Mouse (Mus musculus): Measurements from ENCODE around the gene BC004004.
"Not testable (repeated sequence)": the region's sequence is repeated elsewhere in the genome, so short reads cannot be mapped to it uniquely, and the experiment has no call there.

Gene BC004004

DNA sequence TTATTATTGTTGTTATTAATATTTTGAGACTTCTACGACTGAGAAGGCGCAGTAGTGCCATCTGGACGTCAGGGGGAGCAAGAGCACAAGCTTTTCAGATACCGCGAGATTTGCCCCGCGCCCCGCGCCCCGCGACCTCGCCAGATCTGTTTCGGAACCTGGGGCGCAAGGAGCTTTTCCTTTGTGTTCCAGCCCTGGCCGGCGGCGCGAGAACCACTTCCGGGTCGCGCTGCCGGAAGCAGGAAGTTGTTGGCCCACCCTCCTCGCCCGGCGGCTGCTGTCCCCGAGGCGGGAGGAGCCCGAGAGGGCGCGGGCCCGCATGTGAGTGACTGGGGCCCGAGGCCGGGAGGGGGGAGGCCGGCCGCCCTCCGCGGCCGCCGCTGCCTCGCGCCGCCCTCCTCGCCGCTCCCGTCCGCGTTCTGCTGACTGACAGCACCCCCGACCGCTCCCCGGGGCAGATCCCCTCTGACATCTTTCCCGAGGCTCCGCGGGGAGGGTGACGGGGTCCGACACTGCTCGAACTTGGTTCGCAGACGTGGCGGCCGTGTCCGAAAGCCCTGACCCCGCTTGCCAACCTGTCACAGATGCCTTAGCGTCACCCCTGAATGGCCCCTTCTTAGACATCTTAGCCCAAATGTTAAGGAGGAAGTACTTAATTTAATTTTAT is at the start of gene BC004004:
BC004004 (plus strand) TSS at position 107 of the 667 bp plus-strand sequence.
- DNase-seq (ENCODE audit: low spot score), result peak; percentile 98

DNA sequence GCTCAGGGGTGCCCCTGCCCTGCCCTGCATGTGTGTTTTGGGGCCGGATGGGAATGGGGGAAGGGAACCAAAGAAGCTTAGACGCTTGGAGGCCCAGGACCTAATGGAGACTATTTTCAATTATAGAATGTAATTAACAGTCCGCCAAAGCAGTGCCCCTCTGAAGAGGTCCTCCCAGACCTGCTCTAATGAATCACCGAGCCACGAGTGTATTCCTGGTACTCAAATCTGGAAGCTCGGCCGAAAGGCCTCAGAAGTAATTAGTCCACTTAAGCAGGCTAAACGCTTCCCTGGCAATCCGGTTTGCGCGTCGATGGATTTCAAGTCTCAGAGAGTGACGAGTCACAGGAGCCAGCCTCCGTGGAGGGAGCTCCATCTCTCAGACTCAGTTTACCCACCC is 48.0 kb upstream of the BC004004 start:
- DNase-seq (ENCODE audit: low spot score), result peak; percentile 56

DNA sequence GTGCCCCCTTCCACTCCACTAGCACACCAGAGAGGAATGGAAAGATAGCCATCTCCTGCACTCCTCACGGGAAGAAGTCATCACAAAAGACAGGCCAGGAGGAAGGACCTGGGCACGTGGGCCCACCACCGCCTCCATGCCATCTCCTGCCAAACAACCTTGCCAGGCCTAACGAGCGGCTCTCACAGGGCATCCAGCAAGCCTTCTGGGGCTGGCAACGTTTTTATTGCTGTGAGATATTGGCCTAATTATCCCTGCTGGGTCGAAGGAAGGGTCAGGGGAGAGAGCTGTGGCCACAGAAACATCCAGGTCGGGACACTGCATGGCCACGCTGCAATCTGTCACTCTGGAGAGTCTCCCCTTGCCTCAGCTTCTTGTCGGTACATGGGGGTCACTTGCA is 37.5 kb upstream of the BC004004 start:
- no peak for DNase-seq (ENCODE audit: low spot score)

DNA sequence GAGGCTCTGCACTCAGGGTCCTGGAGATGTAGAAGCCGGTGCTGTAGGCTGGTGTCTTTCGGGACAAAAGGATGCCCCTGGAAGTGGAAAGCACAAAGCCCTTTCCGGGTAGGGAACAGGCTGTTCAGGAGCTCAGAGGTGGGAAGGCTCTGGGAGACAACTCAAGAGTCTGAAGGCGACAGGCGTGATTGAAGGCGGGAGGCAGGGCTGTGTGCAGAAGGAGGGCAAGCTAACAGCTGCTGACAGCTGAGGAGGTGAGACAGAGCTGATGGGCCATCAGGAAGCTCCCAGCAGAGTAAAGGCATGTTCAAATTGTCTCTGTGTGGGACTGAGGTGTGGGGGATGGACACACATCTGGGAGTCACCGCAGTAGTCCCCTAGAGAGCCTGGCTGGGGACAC is 32.5 kb upstream of the BC004004 start:
- no peak for DNase-seq (ENCODE audit: low spot score)

DNA sequence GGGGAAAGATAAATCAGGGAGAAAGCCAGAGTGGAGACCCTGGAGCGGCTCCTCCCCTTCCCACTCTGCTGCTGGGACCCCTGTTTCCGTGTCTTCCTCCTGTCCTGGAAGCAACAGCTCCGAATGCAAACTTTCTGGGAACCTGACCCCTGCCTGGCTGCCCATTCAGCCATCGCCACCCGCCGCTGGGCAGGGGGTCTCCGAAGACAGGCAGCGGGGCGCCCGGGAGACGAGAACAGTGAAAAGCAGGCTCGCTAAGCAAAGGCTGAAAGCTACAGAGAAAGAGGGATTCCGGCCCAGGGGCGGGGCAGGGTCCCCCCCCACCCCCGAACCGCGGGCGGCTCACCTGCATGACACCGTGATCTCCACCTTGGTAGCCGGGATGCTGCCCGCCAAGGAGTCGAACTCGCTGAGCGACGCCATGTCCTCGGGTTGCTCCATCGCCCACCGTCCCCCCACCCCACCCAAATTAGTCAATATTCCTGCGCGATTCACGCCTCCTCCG is 31.3 kb upstream of the BC004004 start:
- no peak for DNase-seq (ENCODE audit: low spot score)

DNA sequence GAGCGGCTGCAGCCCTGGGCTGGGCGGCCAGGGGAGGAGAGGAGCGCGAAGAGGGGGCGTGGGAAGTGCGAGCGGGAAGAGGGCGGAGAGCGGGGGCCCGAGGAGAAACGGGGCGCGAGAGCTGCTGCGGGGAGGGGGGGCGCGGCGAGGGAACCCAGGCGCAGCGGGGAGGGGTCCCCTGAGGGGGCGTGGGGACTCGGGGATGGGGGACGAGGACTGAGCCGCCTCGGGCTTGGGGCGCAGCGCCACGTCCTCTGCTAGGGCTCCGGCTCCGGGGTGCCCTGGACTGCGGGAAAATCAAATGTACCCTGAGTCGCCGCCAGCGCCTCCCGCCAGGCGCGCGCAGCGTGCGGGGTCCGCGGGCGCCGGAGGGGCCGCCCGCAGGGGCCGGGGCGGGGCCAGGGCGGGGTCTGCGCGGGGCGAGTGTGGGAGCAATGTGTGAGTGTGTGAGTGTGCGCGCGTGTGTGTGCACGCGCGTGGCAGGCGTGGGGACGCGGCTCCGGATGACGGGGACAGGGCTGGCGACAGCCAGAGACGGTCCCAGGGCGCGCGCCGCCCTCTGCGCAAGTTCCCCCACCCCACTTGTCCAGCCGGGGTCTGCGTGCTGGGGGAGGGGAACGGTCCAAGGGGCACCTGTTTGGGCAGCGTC is 30.7 kb upstream of the BC004004 start, which contains the start of gene Cpne5:
Cpne5 (minus strand) TSS at position 396 of the 649 bp plus-strand sequence.
- peak; percentile 57 for DNase-seq (ENCODE audit: low spot score)

DNA sequence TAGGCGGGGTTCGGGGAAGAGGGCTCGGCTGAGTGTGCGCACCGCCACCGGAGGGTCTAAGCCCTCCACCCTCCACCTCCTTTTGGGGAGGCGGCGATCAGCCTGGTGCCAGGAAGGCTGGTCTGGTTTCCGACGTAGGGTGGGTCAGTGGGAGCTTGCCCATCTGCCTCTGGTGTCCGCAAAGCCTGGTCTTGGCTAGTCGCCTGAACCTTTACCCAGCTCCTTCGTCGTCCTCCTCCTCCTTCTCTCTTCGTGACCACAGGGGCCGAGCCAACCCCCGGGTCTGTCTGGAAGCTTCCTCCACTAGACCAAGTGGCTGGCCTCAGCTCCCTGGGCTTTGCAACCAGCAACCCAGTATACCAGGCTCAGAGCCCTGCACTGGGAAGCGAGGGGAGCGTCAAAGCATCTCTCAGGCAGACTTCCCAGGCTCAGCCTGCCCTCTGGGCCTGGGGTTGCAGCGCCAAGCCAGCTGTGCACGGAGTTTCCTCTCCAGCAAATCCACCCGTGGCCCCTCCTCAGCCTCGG is 30.1 kb upstream of the BC004004 start:
- peak; percentile 55 for DNase-seq (ENCODE audit: low spot score)

DNA sequence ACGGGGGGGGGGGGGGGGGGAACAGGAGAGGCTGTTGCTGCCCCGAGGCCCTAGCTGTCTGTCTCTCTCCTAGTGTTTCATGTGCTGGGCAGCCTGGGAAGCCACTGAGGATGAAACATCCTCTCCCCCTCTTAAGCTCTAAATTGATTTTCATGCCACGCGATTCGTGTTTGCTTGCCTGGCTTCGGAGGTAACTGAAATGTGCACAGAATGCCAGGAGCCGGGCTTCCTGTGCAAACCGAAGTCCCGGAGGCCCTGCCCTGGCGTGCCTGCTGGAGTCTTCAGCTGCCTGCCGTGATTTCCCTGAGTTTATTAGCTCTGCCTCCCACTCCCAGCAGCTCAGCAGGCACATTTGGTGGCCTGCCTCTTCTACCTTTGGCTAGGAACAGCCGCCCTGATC is 23.7 kb upstream of the BC004004 start:
- DNase-seq (ENCODE audit: low spot score), result peak; percentile 66

DNA sequence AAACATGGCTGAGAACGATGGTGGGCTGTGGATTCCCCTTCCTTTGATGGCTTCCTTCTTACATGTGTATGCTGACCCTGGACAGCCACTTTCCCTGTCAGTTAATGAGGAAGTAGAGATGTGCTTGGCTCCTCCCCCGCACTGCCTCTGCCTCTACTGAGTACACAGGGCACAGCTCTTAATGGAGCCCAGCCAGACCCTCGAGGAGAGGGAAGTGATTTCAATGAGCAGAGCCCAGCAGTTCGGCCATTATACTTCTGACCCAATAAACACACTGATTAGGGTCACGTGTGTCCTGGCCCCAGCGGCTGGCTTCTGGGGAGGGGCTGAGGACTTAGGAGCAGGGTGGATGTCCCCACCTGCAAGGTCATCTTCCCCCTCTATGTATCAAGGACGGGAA is 22.9 kb upstream of the BC004004 start:
- DNase-seq (ENCODE audit: low spot score), result peak; percentile 50

DNA sequence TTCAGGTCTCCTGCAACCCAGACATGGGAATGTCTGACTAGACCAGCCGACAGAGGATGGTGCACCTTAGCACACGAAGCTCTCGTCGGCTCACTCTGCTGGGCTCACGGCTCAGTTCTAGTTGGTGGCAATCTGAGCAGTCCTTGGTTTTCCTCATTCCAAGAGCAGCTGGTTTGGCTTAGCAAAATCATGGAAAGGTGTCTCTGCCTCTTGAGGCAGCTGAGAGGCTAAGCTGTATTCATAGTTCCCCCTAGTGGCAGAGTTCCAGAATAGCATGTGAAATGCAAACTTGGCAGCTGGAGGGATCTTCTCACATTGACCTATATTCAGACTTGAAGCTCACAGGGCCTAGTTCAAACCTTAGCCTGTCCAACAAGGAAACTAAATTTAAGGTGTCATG is 22.0 kb upstream of the BC004004 start:
- peak; percentile 94 for DNase-seq (ENCODE audit: low spot score)

DNA sequence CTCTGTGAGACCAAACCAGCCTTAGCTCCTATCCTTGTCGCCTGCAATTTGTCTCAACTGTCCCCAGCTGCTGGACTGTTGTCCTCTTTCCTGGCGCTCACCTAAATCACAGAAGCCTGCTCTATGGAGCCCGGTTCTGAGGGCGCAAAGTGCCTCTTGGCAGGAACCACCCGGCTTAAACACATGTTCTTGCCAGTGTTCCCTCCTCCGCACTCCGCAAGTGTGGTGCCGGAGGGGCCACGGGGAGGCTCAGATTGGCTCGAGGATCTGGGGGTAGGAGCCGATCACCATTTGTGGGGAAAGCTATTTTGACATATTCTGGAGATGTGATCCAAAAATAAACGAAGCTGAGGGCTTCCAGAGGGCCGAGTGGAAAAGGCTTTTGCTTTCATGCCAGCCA is 20.7 kb upstream of the BC004004 start:
- no peak for DNase-seq (ENCODE audit: low spot score)

DNA sequence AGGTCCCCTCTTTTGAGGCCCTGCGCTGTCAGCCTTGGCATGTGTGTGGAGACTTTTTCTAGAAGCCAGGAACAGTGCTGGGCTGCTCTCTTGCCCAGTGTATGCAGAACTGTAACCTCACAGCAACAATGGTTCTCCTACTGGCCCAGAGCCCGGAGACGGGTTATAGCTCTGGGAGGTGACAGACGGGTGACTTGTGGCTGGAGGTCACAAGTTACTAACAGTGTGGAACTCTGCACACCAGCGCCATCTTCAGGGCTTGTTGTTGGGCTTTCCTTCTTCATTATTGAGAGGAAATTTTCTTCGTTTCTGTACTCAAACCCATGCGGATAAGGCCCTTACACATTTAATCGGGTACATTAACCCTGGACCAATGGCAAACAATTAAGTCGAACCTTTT is 19.1 kb upstream of the BC004004 start:
- peak; percentile 42 for DNase-seq (ENCODE audit: low spot score)

DNA sequence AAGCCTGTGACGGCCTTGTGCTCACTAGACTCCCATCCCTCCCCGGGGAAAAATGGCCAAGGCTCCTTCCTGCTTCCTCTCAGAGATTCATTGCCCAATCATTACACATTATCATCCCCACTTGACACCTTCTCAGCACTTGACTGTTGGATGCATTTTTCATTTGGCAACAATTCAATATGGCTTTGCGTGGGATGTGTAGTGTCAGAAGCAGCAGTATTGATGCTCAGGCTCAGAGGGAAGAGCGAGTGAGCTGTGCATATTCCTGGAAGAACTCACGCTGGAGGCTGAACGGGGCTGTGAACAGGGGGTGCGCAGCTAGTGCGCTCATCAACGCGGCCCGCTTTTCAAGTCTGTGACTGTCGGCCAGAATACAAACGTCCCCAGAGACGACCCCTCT is 17.6 kb upstream of the BC004004 start:
- not testable (repeated sequence) for DNase-seq (ENCODE audit: low spot score)

DNA sequence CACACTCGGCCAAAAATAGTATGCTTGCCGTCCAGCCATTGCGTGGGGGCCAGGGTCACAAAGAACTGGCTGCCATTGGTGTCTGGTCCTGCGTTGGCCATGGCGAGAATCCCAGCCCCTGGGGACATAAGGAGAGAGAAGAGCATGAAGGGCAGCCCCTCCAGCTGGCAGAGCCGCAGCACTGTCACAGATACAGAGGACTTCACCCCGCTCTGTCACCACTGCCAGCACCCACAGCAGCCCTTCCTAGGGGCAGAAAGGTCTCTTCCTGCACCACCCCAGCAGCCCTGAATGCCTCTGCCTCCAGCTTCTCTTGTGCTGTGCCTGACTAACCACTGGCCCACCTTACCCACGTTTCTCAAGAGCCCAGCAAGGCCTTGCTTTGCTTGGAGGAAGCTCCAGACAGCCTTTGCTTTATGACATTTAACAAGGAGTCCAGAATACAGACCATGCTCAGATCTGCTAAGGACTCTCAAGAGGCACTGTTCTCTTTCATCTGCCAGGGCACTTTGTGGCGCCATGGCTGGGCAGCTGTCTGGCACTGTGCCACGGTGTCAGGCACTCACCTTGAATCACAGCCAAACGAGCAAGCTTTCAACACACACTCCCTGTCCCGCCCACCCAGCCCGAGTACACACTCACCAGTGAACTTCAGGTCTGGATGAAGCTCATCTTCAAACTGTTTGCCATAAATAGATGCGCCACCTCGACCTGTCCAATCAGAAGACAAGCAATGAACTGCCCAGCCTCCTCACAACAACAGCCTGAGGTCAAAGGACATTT is 16.8 kb upstream of the BC004004 start:
- peak; percentile 94 for DNase-seq (ENCODE audit: low spot score)

DNA sequence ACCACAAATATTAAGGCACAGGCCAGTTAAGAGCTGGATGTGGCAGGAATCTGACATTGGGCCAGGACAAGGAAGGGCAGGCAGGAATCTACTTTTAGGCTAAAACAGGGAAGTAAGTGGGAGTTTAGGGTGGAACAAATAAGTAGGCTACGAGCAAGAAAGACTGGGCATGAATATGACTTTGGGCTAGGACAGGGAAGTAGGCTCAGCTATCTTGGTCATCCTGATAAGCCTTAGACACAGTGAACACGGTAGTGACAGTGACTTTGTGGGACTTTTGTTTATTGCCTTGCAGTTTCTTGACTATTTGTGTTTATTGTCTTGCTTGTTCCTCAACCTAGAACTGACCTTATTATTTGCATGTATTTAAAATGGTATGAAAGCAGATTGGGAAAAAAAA is 15.4 kb upstream of the BC004004 start:
- no peak for DNase-seq (ENCODE audit: low spot score)

DNA sequence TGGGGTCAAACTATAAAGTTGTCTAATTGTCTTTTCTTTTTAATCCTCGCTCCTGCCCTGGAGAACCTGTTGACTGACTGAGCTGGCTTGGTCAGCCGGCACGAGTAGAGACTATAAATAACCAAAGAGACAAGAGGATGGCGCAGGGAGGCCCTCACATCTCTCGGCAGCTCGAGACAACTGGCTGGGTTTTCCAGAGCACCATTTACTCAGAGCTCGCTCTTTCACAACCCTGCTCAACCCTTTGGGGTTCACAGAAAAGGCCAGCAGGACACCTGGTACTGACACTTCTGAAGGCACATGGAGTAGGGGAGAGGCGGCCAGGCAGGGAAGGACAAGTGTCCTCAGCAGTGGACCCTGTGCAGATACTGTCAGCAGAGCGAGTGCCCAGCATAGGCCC is 14.9 kb upstream of the BC004004 start:
- DNase-seq (ENCODE audit: low spot score), result no peak

DNA sequence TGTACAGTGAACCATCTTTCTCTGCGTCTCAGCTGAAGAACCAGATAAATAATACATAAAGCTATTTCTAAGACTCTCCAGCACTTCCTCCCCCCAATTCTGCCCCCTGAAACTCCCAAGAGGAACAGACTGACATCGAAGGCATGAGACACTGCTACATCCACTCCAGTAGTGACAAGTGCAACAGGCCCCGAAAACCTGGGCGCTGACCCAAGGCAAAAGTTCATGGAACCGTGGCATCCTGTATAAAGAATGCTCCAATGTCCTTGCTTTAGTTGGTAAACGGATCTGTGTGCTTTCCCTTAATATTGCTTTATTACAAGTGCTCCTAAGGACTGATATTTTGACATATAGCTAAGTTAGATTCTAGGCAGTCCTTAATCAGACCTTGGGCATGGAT is 13.8 kb upstream of the BC004004 start:
- not testable (repeated sequence) for DNase-seq (ENCODE audit: low spot score)

DNA sequence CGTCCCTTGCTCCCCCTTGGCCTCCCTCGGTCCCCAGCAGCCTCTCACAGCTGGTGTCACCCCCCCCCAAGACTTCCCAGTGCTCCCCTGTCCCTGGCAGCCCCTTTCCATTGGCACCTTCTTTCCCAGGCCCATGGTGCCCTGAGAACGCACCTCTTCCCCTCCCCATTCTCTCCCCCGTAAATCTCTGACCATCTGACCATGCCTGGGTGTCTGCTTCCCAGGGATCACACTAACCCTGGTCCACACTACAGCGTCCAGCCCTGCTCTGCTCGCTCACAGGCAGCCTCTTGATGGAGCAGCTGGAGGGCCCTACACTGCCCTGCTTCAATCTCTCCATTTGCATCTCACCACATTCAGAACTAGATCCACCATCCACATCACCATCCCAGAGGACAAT is 12.1 kb upstream of the BC004004 start:
- no peak for DNase-seq (ENCODE audit: low spot score)

DNA sequence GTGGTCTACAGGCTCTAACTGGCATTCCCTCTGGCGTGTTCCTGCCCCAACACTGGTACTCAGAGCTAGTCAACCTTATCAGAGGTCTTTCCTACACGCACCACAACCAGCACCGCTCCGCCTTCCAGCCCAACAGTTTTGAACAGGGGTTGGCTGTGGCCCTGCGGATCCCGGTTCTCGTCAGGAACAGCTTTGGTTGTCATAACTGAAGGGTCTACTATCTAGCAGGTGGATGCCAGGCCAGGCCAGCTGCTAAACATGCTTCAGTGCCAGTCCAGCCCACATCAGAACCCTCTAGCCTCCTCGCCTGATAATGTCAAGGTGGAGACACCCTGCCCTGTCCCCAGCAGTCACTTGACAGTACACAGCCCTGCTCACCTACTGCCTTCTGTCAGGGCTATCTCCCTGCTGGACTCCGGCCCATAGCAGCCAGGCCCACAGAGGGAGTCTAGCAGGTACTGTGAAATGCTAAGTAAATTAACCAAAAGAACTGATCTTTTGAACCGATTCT is 11.5 kb upstream of the BC004004 start:
- DNase-seq (ENCODE audit: low spot score), result no peak

DNA sequence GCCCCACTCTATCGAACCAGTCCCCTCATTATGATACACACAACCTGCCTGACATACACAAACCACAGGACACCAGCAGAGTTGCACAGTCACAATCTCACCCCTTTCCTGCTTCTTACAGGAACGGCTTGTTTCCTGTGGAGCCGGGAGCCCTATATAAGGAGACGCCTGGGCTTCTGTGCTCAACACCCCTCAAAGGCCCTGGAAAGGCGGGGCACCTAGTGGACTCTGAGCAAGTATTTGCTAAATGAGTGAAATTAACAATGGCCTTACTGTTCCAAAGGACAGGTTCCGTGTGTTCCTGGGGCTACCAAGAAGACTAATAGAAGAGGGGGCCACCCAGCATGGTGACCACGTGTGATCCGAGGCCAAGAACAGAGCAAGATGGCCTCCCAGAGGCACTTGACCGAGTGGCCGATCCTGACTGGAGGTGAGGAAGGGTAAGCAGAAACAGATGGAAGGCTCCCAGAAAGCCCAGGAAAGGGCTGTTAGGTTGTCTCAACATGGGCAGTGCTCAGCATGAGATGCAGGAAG is 10.5 kb upstream of the BC004004 start:
- no peak for DNase-seq (ENCODE audit: low spot score)

DNA sequence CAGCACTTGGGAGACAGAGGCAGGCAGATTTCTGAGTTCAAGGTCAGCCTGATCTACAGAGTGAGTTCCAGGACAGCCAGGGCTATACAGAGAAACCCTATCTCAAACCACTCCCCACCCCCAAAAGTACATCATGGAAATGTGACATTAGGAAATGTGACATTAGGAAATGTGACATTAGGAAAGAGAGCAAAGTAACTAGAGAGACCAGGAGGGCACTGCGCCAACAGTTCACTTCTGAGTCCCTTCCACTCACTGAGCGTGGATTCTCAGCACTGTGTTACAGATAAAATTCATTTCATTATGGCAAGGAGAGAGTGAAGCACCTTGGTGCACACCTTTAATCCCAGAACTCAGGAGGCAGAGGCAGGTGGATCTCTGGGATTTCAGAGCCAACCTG is 9.7 kb upstream of the BC004004 start:
- no peak for DNase-seq (ENCODE audit: low spot score)

DNA sequence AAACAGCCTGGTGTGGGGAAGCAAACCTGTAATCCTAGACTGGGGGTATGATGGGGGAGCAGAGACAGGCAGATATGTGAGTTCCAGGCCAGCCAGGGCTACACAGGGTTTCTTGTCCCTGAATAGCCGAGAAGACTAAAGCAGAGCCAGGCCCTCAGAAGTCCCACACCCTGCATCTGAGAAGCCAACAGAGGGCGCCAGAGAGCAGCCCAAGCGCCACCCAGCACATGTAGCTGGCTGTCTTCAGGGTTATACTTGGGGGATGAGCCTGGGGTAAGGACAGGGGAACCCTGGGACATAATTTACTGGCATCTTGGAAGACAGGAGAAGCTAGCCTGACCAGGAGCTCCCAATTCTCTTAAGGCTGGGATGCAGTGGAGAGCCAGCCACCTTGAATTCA is 9.1 kb upstream of the BC004004 start:
- peak; percentile 84 for DNase-seq (ENCODE audit: low spot score)

Data from MN1 (cell line).